Mouse (Mus musculus): ENCODE measurements at regions not wholly inside any gene's neighbourhood (a gene's known extent, or its start where the extent isn't known, plus 50 kb on each side); places are given as distances from the start of the nearest gene placed in this dataset.

DNA sequence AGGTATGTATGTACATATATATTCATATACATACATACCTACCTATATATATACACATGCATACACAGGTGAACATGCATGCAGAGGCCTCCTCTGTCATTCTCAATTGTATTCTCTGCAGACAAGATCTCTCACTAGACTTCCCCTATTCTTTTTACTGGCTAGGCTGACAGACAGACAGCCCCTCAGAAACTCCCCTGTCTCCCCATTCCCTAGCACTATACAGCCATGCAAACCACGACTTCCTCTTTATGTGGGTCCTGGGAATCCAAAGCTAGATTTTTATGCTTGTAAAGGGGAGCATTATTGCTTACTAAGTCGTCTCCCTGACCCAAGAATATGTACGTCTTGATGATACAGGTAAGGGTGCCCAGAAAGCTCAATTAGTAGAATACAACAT is 86.9 kb downstream of the Fam124b start:
- DNase-seq: no peak

DNA sequence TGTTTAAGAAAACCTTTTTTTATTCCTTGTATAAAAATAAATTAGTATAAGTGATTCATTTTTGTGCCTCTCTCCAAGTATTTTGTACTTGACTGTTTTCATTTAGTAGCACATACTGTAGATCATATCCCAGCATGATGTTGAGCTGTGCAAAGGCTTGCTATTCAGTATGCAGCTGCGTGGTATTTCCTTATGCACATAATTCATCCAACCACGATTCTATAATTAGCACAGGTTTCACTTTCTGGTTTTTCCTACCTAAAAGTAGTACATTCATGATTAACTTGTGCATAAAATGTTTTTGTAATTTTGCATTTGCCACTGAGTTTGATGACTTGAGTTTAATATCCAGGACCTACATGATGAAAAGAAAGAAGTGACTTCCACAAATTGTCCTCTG is 94.3 kb downstream of the Fam124b start:
- no peak for DNase-seq

DNA sequence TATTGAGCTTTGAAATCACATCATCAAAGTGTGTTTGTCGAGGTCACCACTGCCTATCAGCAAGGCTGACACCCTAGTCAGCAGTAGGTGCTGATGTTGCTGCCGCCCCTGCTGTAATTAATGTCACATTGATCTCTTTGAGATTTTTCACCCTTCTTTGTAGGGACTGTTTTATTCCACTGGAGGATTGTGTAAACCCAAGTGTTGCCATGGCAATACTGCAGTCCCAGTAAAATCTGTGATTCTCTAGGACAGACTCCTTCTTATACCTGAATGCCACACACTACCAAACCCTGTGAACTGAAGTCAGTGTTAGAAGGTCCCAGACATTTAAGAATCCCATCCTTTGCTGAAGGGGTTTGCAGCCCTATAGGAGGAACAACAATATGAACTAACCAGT is 102.4 kb downstream of the Fam124b start:
- no peak for DNase-seq

DNA sequence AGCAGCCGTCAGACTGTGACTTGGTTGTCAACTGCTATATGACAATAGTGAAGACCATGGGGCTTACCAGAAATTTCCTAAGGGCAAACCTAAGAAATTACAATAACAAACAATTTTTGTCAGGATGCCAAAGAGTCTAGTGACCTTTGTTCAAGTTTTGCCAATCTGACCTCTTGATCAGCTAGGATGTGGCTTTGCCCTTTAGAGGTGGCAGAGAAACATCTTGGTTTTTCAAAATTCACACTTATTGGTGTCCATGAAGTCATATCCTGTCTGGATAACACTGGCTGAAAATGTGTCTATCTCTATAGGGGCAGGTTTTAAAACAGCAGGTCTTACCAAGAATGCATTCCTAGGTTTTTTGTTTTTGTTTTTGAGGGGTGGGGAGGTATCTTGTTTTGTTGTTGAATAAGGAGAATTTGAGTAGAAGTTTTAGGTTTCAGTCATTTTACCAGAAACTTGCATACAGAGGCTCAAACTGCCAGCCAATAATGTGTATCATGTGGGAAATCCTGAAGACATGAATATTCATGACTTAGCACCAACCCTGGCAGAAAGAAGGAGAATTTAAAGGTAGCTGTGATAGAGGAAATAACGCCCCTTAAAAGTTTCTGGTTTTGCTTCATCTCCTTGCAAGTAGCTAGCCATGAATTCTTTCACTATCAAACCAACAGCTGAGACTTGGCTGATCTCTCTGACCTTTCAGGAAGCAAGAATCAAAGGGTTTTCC is 110.4 kb downstream of the Fam124b start:
- no peak for DNase-seq

DNA sequence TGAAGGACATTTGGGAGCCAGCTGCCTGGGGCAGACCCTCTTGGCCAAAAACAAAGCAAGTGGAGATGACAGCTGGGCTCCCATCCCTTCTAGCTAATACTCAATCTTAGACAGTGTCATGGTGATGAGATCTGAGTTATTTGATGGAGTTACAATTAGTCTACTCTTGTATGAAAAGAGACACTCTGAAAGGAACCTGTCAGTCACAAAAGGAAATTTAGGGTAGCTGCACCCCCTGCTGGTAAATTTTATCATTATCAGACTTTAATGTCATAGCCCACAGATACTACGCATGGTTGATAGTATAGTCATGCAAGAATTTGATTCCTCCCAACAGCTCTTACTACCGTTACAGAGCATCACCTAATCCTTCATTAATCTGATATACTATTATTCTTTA is 112.0 kb downstream of the Fam124b start:
- peak; percentile 47 for DNase-seq

DNA sequence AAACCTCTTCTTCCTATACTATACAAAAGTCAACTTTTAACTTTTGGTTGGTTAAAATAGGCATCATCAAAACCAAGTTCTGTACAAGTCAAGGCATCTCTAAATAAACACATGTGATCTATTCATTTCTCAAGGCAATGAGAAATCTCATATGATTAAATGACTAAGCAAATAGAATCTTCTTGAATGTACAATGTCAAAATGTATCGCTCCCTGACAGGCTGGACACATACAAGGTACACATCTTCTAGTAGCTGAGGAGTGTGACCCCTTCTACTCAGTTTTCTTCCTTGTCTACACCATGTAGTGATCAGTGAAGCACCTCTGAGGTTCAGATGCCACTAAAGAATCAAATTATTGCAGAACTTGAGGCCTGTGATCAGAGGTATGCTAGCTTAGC is 120.0 kb downstream of the Fam124b start:
- no peak for DNase-seq

DNA sequence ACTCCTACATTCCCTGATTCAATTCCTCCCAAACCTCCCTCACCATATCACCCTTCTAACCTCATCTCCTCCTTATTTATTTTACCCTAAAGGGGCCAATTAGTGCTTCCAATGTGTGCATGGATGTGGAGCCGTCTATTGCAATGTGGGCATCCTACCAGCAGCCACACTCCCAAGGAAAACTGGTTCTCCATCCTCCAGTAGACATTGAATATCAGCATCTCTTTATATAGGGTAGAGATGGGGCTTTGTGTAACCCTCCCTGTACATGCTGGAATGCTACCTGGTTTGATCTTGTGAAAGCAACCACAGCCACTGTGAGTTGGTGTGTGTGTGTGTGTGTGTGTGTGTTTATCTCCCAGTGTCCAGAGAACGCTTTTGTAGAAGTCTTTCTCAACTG is 126.5 kb downstream of the Fam124b start:
- no peak for DNase-seq

DNA sequence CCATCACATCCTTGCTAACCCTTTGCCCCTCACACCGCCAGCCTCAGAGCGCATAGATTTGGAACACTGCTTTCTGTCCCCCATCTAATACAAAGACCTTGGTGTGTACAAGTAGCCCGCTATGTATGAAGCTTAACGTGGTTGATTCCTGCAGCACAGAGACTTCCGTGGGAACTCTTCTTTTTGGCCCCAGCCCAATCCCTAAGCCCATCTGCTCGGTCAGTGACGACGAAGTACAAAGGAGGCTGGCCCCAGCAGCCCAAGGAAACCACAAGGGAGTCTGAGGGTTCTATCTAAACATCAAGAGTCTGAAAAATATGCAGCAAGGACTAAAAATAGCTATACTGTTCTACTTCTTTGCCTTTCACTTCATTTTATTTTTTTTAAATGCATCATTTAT is 126.9 kb downstream of the Fam124b start:
- peak; percentile 45 for DNase-seq

DNA sequence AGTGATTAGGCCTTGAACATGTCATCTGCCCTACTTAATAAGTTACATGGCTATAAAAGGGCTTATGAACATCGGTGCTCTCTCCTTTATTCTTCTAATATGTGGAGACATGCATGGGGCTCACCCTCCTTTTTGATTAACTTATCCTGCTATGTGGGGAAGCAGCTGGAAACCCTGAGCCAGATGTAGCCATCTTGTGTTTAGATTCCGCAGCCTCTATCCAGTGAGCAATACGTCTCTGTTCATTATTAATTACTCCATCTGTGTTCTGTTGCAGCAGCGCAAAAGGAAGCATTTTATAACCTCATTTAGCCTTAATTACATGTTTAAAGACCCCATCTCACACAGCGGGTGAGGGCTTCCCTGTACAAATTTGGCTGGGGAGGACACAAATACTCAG is 129.6 kb downstream of the Fam124b start:
- no peak for DNase-seq

DNA sequence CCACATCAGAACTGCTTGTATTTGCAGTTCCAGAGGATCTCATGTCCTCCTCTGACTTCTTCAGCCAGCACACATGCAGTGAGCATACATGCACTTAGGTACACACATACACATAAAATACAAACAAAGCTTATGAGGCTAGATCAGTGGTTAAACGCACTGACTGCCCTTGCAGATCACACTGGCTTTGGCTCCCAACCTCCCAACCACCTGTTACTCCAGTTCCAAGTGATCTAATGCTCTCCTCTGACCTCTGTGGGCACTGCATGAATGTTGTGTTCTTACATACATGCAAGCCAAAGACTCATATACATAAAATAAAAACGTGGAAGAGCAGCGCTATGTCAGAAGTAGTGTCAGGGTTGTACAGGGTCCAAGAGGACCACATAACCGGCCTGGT is 141.9 kb downstream of the Fam124b start:
- DNase-seq: no peak

DNA sequence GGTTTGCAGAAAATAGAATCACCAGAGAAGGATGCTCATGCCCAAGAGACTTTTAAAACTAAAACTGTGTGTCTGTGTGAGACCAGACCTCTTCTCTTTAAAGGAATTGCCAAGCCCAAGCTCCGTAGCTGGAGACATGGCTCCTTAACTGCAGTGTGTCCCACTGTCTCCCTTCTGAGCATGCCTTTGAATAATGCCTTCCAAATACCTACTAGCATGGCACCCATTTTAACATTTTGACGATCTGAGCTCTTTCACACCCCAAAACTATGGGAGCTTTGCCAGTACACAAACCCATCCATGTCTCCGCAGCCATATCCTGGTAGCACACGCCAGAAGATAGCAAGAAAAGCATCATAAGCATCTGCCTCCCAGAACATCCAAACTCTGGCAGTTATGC is 143.9 kb downstream of the Fam124b start:
- DNase-seq: no peak

DNA sequence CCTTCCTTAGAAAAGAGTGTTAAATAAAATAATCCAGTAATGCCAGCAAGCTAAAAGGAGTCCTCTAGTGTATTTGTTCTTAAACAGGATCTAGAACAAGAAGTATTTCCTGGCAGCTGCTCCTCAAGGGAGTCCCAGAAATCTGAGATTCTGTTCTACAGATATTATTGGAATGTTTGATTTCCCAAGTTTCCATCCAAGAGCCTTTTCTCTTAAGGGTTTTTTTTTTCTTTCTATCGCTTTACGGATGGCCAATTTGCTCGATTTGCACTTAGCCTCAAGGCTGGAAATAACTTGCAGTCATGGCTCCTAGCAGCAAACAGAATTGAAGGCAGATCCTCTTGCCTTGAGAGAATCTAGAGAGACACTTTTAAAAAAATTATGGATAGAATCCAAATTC is 144.3 kb downstream of the Fam124b start:
- DNase-seq: no peak

DNA sequence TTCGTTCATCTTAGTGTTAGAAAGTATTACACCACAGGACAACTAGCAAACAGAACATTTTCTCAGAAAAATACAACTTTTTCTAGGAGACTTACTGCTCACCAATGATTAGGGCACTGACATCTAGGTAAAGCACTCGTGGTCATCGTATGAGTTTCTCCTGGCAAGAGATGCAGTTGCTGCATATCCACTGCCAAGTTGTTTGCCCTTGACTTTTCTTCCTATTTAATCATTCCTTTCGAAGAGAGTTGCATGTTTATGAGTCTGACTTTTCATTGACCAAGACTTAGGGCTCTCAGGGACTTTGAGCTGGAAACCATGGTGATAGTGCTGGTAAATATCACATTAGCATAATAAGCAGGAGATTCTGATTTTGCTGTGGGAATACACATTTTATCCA is 149.1 kb downstream of the Fam124b start:
- DNase-seq: no peak

DNA sequence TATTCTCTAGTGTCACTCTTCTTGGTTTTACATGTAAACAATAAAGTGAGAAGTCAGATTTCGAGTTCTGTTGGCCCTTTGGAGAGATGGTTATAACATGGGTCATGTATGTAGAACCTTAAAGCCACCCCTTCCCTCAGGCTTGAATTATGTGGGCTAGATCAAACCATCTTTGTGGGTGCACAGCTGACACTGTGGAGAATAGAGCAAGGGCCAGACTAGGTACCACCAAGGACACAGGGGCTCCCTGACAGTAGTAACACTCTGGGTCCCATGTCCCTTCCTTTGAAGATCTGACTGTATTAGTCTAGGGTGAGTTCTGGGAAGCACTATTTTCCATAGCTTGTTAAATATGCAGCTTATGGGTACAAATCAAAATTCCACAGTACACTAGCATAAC is 156.2 kb downstream of the Fam124b start:
- no peak for DNase-seq

DNA sequence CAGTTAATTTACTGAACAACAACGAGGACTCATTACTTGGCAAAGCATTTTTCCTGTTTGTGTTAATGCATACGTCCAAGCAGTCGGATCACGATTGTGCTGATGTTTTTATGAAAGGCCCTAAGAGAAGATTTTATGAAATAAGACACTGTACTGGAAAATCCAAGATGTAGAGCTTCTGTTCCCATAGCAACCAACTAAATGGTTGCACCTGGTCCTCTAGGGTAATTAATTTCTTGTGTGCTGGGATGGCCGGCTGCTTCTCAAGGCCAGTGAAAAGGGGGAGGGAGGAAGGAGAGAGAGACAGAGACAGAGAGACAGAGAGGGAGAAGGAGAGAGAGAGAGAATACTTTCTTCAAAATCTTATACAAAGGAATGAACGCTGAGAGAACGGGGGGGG is 156.6 kb downstream of the Fam124b start:
- DNase-seq: no peak

DNA sequence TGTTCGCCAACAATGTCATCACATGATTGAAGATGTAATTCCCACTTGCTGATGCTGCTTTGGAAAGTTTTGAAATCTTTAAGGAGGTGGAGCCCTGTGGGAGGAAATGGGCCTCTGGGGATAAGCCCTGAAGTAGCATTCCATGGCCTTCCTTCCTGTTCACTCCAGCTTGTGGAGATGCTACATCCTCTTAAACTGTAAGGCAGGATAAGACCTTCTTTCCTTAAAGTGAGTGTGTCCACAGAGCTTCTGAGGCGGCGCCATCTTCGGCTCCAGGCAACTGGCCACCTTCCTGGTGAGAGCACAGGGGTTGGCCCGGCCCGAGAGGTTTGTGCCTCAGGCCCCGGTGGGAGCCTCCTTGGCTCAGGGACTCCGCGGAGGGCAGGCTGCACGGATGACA is 173.1 kb downstream of the Fam124b start:
- DNase-seq: no peak

DNA sequence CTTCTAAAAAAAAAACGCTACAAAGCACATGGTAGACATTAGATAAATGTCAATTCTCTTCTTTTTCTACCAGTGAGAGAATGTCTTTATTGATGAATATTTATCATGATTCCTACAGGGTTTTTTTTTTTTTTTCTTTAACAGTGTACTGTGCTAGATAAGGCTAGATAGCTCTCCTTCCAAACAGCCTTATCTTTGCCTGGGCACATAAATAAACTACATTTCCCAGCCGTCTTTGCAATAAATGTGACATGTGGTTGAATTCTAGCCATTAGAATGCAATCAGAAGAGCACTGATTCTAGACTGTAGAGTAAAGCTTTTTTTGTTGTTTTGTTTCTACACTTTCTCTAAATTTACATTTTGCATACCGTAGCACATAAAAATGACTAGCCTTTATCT is 177.9 kb downstream of the Fam124b start:
- DNase-seq: no peak

DNA sequence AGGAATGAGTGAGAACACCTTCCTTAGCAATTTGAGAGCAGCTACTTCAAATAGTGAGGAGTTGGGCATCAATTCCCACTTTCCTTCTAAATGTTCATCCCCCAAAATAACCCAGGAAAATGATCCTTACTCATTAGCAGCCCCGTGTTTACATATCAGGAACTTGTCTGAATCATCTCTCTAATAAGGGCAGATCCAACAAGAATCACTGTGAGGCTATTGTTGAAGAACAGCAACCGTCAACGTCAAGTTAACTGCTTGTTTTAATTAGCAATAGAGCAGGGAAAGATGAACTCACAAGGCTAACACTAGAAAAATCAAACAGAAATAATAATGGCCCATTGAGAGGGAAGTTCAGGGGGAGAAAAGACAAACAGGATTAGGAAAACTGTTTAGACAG is 178.4 kb downstream of the Fam124b start:
- DNase-seq: no peak

DNA sequence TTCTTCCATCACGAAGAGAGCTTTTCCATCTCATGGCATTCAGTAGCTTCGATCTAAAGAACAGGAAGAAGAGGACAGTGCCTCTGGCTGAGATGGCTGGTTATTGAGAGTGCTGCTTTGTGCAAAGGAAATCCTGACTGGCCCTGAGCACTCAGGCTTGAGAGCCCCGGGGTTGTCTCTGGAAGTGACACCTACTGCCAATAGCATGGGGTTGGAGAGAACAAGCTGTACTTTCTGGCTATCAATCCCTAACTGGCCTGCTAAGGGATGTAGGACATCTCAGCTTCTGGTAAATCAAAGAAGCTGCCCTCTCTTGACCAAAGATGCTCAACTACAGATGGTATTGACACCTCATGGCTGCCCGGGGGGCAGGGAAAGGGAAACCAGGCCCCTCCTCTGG is 178.2 kb upstream of the Serpine2 start:
- DNase-seq: no peak

DNA sequence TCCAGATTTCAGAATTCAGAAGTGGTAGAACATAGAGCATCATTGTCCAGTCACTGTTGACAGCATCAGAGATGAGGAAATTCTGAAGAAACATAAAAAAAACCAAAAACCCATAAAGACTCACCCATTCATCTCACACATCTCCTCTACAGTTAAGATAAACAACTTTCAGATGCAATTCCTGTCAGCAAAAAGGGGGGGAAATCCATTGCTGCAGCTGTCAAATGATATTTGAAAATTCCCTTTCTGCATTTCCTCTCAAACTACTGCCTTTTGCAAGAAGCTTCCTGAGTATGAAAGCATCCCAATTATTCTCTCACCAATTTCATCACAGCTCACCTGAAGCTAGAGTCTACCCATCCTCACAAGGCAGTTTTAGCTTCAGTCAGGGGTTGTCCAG is 177.1 kb upstream of the Serpine2 start:
- DNase-seq: no peak

DNA sequence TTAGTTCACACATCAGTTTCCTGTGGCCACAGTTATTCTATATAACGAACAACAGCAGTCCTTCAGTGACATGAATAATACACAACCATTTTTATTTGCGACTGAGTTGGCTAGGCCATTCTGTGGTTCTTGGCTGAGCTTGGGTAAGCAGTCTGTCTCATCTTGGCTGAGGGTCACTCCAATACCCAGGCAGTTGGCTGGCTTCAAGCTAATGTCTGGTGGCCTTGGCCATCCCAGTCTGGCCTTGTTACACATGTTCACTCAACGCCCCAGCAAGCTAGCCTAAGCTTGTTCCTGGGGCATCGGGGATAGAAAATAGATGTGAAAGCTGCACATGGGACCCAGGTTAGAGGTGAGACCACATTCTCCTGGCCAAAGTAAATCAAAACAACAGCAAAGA is 175.5 kb upstream of the Serpine2 start:
- DNase-seq: no peak

DNA sequence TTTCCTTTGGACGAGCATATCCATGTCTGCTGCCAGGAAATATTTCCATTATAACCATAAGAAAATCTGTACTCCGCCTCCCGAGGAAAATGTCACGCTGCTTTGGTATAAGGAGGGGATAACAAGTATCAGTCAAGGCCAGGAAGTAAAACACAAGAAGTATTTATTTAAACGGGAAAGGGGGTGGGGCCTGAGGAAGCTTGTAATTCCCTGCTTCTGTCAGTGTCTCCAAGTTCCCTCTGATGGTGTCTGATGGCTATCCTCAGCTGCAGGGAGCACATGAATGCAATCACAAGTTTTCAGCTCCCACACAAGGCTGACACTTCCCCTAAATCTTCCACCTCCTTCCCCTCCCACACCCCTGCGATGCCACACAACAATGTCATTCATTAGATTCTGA is 172.5 kb upstream of the Serpine2 start:
- DNase-seq: no peak

DNA sequence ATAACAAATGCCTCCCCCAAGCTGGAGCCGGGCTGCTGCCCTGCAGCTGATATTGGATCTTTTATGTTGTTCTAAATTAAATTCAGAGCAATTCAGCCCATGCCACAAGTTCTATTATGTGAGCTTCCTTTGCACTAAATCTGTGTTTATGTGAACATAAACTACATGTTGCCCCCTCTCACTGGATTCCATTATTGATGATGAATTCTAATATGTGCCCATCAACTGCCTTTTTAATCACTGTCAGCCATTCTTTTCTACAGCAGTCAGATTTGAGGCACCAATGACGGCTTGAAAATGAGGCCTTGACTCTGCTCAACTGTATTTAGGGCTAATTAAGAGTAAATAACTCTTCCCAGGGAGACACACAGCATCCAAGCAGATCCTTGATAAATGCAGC is 172.1 kb upstream of the Serpine2 start:
- DNase-seq: no peak

DNA sequence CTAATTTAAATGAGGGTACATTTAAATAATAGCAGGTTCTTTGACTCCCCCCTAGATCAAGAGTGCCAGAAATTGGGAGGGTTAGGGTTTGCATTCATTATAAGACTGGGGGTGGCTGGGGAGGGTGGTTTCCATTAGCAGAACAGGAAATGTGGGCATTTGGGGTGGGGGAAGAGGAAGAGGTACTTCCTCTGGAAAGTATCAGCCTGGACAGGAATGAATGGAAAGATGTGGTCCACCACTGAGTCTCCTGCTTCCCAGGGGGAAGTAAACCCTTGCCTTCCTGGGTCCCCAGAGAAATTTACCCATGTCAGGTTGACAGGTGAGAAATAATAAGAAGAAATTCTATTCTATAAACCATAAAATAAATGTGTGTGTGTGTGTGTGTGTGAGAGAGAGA is 171.5 kb upstream of the Serpine2 start:
- DNase-seq: no peak

DNA sequence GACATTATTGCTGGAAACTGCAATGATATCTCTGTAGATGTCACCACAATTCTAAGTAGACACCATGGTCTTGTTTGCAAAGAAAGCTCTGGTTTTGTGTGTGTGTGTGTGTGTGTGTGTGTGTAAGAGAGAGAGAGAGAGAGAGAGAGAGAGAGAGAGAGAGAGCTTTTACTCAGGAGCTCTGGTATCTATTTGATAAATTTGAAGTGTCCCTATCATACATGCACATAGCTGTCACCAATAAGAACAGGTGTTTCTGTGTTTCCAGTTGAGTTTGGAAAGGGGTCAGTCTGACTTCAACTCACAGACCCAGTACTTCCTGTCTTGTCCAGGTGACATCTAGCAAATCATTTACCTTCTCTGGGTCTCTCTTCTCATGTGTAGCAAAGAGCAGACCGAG is 169.7 kb upstream of the Serpine2 start:
- no peak for DNase-seq

All from heart, postnatal 4 days (tissue).